Mouse (Mus musculus): ENCODE measurements around the gene Bet1l. TPM values are rescaled to one million over a fixed set of nuclear protein-coding genes. Genes with fewer than 3 reads are reported as not detected.

The Bet1l gene
- total RNA-seq, 1 experiment from 2014 or later: 28.3 TPM

Other genes with a start within 250 kb of the Bet1l start
- gene Olfr61, start 228.6 kb downstream of the Bet1l start, total RNA-seq (2017): not detected in 2 replicates
- gene Olfr53, start 211.1 kb downstream of the Bet1l start, total RNA-seq (2017): not detected in 2 replicates
- gene Olfr539, start 197.6 kb downstream of the Bet1l start, total RNA-seq (2017): under 0.01 TPM in 1 of 2 replicates, not detected in the other
- gene Olfr45, start 175.6 kb downstream of the Bet1l start, total RNA-seq (2017): not detected in 2 replicates
- not detected in 2 replicates for gene Olfr541, start 160.3 kb downstream of the Bet1l start, total RNA-seq (2017)
- gene Cyp2e1, start 93.8 kb downstream of the Bet1l start, total RNA-seq (2017): not detected in 2 replicates
- gene Syce1, start 69.7 kb downstream of the Bet1l start, total RNA-seq (2017): not detected in 2 replicates
- gene Zfp941, start 35.4 kb downstream of the Bet1l start, total RNA-seq (2017): not detected in 2 replicates
- gene Urah, start 22.6 kb downstream of the Bet1l start, total RNA-seq (2017): not detected in 2 replicates
- gene Scgb1c1, start 12.0 kb downstream of the Bet1l start, total RNA-seq (2017): not detected in 2 replicates
- not detected in 2 replicates for gene Odf3, start 9.8 kb downstream of the Bet1l start, total RNA-seq (2017)
- not detected in 2 replicates for gene Gm45785, start 1.2 kb downstream of the Bet1l start, total RNA-seq (2017)
- gene Ric8a, start 620 bp downstream of the Bet1l start, total RNA-seq (2017): 120 and 128 TPM in 2 replicates
- gene Psmd13, start 24.4 kb upstream of the Bet1l start, total RNA-seq (2017): 96.6 and 110 TPM in 2 replicates
- gene Sirt3, start 24.7 kb upstream of the Bet1l start, total RNA-seq (2017): 14.5 and 20.1 TPM in 2 replicates
- gene Cox8b, start 42.9 kb upstream of the Bet1l start, total RNA-seq (2017): not detected in 2 replicates
- gene Nlrp6, start 63.3 kb upstream of the Bet1l start, total RNA-seq (2017): 0.47 TPM in 1 of 2 replicates, not detected in the other
- gene Pgghg, start 83.8 kb upstream of the Bet1l start, total RNA-seq (2017): 15.0 and 17.9 TPM in 2 replicates
- gene Ifitm5, start 92.7 kb upstream of the Bet1l start, total RNA-seq (2017): 12.8 and 18.0 TPM in 2 replicates
- not detected in 2 replicates for gene Gm45717, start 98.4 kb upstream of the Bet1l start, total RNA-seq (2017)
- gene Ifitm2, start 98.4 kb upstream of the Bet1l start, total RNA-seq (2017): 514 and 537 TPM in 2 replicates
- gene Ifitm1, start 109.6 kb upstream of the Bet1l start, total RNA-seq (2017): 416 and 446 TPM in 2 replicates
- gene Ifitm3, start 153.2 kb upstream of the Bet1l start, total RNA-seq (2017): 187 and 230 TPM in 2 replicates
- 105 and 120 TPM in 2 replicates for gene Ifitm6, start 160.3 kb upstream of the Bet1l start, total RNA-seq (2017)
- gene Gm17387, start 171.6 kb upstream of the Bet1l start, total RNA-seq (2017): not detected in 2 replicates
- not detected in 2 replicates for gene B4galnt4, start 203.5 kb upstream of the Bet1l start, total RNA-seq (2017)
- gene Pkp3, start 220.6 kb upstream of the Bet1l start, total RNA-seq (2017): 10.5 and 11.0 TPM in 2 replicates
- 21.0 and 21.9 TPM in 2 replicates for gene Sigirr, start 243.0 kb upstream of the Bet1l start, total RNA-seq (2017)

All from neutrophil, adult 5-6 weeks (primary cell).